Mouse (Mus musculus) intestine, embryonic 15.5 days (tissue): ENCODE results near the gene Papln. TPM values are rescaled to one million over a fixed set of nuclear protein-coding genes. Genes with fewer than 3 reads are reported as not detected.

Experiments used
- ATAC-seq: fragments of 200-750 bp; cut with Nextera tagmentation; 2 replicates; pipeline ENCODE4 v1.8.0; 2017; ENCODE audit warnings: moderate TSS enrichment, moderate library complexity
- H3K27ac ChIP-seq: fragments of 300-500 bp; sonication (generic); 2 replicates; pipeline ENCODE4 v1.5.1; 2015; ENCODE audit warnings: mild to moderate bottlenecking, inconsistent platforms
- H3K27me3 ChIP-seq: fragments of 300-500 bp; sonication (generic); replicated peaks from 2 replicates; pipeline ENCODE4 v1.6.1; 2015; ENCODE audit warnings: inconsistent platforms
- H3K36me3 ChIP-seq: fragments of 300-500 bp; sonication (generic); 2 replicates; pipeline ENCODE4 v1.6.1; 2015; ENCODE audit warnings: inconsistent platforms
- H3K4me1 ChIP-seq: fragments of 300-500 bp; sonication (generic); replicated peaks from 2 replicates; pipeline ENCODE4 v1.6.1; 2015; ENCODE audit warnings: inconsistent platforms
- H3K4me2 ChIP-seq: fragments of 300-500 bp; sonication (generic); replicated peaks from 2 replicates; pipeline ENCODE4 v1.6.1; 2015; ENCODE audit warnings: mild to moderate bottlenecking, inconsistent platforms
- H3K4me3 ChIP-seq: fragments of 300-500 bp; sonication (generic); replicated peaks from 2 replicates; pipeline ENCODE4 v1.5.1; 2015; ENCODE audit warnings: inconsistent platforms
- H3K9ac ChIP-seq: fragments of 300-500 bp; sonication (generic); 2 replicates; pipeline ENCODE4 v1.6.1; 2015; ENCODE audit warnings: inconsistent platforms
- H3K9me3 ChIP-seq: fragments of 300-500 bp; sonication (generic); 2 replicates; pipeline ENCODE4 v1.6.1; 2016; ENCODE audit warnings: inconsistent platforms
- WGBS: fragments of 180-500 bp; shearing (Covaris S2); methylation state at CpG from one replicate; pipeline ENCODE4 v1.1.7; 2015; 5-methylcytosine and 5-hydroxymethylcytosine counted together
- polyA plus RNA-seq: library from polyadenylated mRNA; unstranded; fragments of >200 nt; fragmentation: Nextera tagmentation; extraction: Ambion mirVana; gene quantifications from 2 replicates; pipeline ENCODE4 v1.2.1, GENCODE M21; 2015

Gene Papln
- polyA plus RNA-seq, 1 experiment from 2014 or later: 3.6 TPM

GRCm38 (mm10) chr12:83792706-83793410 is 29.4 kb downstream of the Papln start:
- H3K4me3 ChIP-seq: no peak overlapping the region
- peak; percentile 23; the same call in 1 of the 2 replicates for ATAC-seq
- H3K9me3 ChIP-seq: no peaks in the 10 kb centered on the region
- peaks cover 16% of the 10 kb centered on the region for H3K36me3 ChIP-seq
- no peak overlapping the region for H3K27ac ChIP-seq
- no peak overlapping the region; the same call in 1 of the 2 replicates for H3K9ac ChIP-seq
- H3K27me3 ChIP-seq: no peaks in the 10 kb centered on the region
- no peak overlapping the region for H3K4me2 ChIP-seq
- 59% methylated on average over 10 of the region's 10 CpGs for WGBS
- no peaks in the 10 kb centered on the region for H3K4me1 ChIP-seq

- no peaks in the 10 kb centered on the region for H3K4me1 ChIP-seq
- 57% methylated on average over 2 of the region's 2 CpGs for WGBS
- H3K27ac ChIP-seq: no peak overlapping the region
- no peak overlapping the region for H3K4me2 ChIP-seq
- H3K4me3 ChIP-seq: no peak overlapping the region
- peaks cover 24% of the 10 kb centered on the region for H3K36me3 ChIP-seq
- H3K9ac ChIP-seq: no peak overlapping the region
- no peaks in the 10 kb centered on the region for H3K9me3 ChIP-seq
- no peaks in the 10 kb centered on the region for H3K27me3 ChIP-seq
- no peak for ATAC-seq
Observed at GRCm38 (mm10) chr12:83795051-83795450, 31.6 kb downstream of the Papln start.

GRCm38 (mm10) chr12:83795586-83795985 is 32.2 kb downstream of the Papln start:
- Histone ChIP-seq H3K4me1 (no peaks in the 10 kb centered on the region), H3K4me2 (no peak overlapping the region), H3K9me3 (no peaks in the 10 kb centered on the region), H3K4me3 (no peak overlapping the region), H3K9ac (no peak overlapping the region), H3K27me3 (no peaks in the 10 kb centered on the region), H3K36me3 (peaks cover 24% of the 10 kb centered on the region), H3K27ac (no peak overlapping the region)
- no peak for ATAC-seq
- 87% methylated on average over 7 of the region's 7 CpGs for WGBS

- Histone ChIP-seq H3K27me3 (no peaks in the 10 kb centered on the region), H3K27ac (no peak overlapping the region), H3K36me3 (peaks cover 25% of the 10 kb centered on the region), H3K9me3 (no peaks in the 10 kb centered on the region), H3K9ac (no peak overlapping the region), H3K4me3 (no peak overlapping the region), H3K4me2 (no peak overlapping the region), H3K4me1 (no peaks in the 10 kb centered on the region)
- 94% methylated on average over 5 of the region's 5 CpGs for WGBS
- no peak for ATAC-seq
Observed at GRCm38 (mm10) chr12:83798313-83798712, 34.9 kb downstream of the Papln start.

GRCm38 (mm10) chr12:83800943-83801342 is 37.5 kb downstream of the Papln start:
- H3K27ac ChIP-seq: no peak overlapping the region
- H3K9ac ChIP-seq: no peak overlapping the region
- ATAC-seq: no peak
- 61% methylated on average over 9 of the region's 9 CpGs for WGBS
- H3K4me1 ChIP-seq: no peaks in the 10 kb centered on the region
- H3K36me3 ChIP-seq: peaks cover 35% of the 10 kb centered on the region
- H3K4me3 ChIP-seq: no peak overlapping the region
- H3K9me3 ChIP-seq: no peaks in the 10 kb centered on the region
- no peak overlapping the region for H3K4me2 ChIP-seq
- H3K27me3 ChIP-seq: no peaks in the 10 kb centered on the region

- 94% methylated on average over 7 of the region's 7 CpGs for WGBS
- no peak overlapping the region for H3K4me2 ChIP-seq
- H3K36me3 ChIP-seq: peaks cover 50% of the 10 kb centered on the region
- no peaks in the 10 kb centered on the region for H3K9me3 ChIP-seq
- H3K27ac ChIP-seq: no peak overlapping the region
- no peaks in the 10 kb centered on the region for H3K4me1 ChIP-seq
- no peak overlapping the region for H3K9ac ChIP-seq
- H3K27me3 ChIP-seq: no peaks in the 10 kb centered on the region
- ATAC-seq: no peak
- H3K4me3 ChIP-seq: no peak overlapping the region
Observed at GRCm38 (mm10) chr12:83803641-83804040, 40.2 kb downstream of the Papln start.

GRCm38 (mm10) chr12:83811901-83812300 is 48.5 kb downstream of the Papln start:
- no peak for ATAC-seq
- Histone ChIP-seq H3K9ac (no peak overlapping the region), H3K36me3 (peaks cover 13% of the 10 kb centered on the region), H3K4me3 (no peak overlapping the region), H3K4me2 (no peak overlapping the region), H3K4me1 (no peaks in the 10 kb centered on the region), H3K27me3 (no peaks in the 10 kb centered on the region), H3K9me3 (no peaks in the 10 kb centered on the region), H3K27ac (no peak overlapping the region)
- 95% methylated on average over 3 of the region's 3 CpGs for WGBS

- Histone ChIP-seq H3K27me3 (no peaks in the 10 kb centered on the region), H3K27ac (no peak overlapping the region), H3K9me3 (no peaks in the 10 kb centered on the region), H3K4me1 (no peaks in the 10 kb centered on the region), H3K4me3 (no peak overlapping the region), H3K36me3 (no peaks in the 10 kb centered on the region), H3K9ac (no peak overlapping the region), H3K4me2 (no peak overlapping the region)
- ATAC-seq: no peak
- 71% methylated on average over 1 of the region's 1 CpGs for WGBS
Observed at GRCm38 (mm10) chr12:83816616-83817015, 53.2 kb downstream of the Papln start.

GRCm38 (mm10) chr12:83830424-83830823 is 67.0 kb downstream of the Papln start:
- 83% methylated on average over 3 of the region's 3 CpGs for WGBS
- Histone ChIP-seq H3K36me3 (0 out of 2 replicates have a peak, but pooled peaks cover 3% of the 10 kb centered on the region), H3K4me2 (no peak overlapping the region), H3K9ac (no peak overlapping the region), H3K27ac (no peak overlapping the region), H3K27me3 (no peaks in the 10 kb centered on the region), H3K4me3 (no peak overlapping the region), H3K4me1 (no peaks in the 10 kb centered on the region), H3K9me3 (no peaks in the 10 kb centered on the region)
- ATAC-seq: no peak

GRCm38 (mm10) chr12:83833979-83834378 is 70.5 kb downstream of the Papln start:
- Histone ChIP-seq H3K9ac (no peak overlapping the region), H3K27ac (no peak overlapping the region), H3K4me1 (no peaks in the 10 kb centered on the region), H3K4me3 (no peak overlapping the region), H3K27me3 (no peaks in the 10 kb centered on the region), H3K36me3 (0 out of 2 replicates have a peak, but pooled peaks cover 6% of the 10 kb centered on the region), H3K4me2 (no peak overlapping the region), H3K9me3 (no peaks in the 10 kb centered on the region)
- WGBS: 97% methylated on average over 3 of the region's 3 CpGs
- ATAC-seq: no peak

- 79% methylated on average over 10 of the region's 10 CpGs for WGBS
- Histone ChIP-seq H3K4me3 (no peak overlapping the region), H3K4me2 (no peak overlapping the region), H3K27ac (0 out of 2 replicates have a peak overlapping the region, but pooled peaks have one; percentile 28), H3K36me3 (peaks cover 8% of the 10 kb centered on the region), H3K4me1 (no peaks in the 10 kb centered on the region), H3K9ac (no peak overlapping the region), H3K27me3 (no peaks in the 10 kb centered on the region), H3K9me3 (no peaks in the 10 kb centered on the region)
- ATAC-seq: no peak
Observed at GRCm38 (mm10) chr12:83841409-83842190, 78.2 kb downstream of the Papln start.
